12 mouse cellular contexts compared by ENCODE assay signal in the genomic region with DNA sequence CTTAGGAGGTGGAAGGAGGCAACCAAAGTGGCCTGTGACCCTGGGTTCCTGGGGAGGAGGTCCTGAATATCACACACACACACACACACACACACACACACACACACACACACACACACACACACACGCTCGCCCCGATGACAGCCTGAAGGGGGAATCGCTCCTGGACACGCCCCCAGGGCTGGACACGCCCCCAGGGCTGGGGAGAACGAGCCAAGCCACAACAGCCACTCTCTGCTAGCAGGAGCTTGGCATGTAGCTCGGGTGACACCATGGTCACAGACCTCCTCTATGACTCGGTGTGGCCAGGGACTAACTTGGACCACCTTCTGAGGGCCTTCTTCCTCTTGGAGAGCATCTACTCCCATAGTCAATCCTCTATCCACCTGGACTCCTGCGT. TPM values are rescaled to one million over a fixed set of nuclear protein-coding genes. Genes with fewer than 3 reads are reported as not detected.
A peak's percentile ranks its signal among the peaks of the same experiment; 100 is the strongest.
DNase-seq lines count a peak whose midpoint lies in the region; ATAC-seq and TF ChIP-seq lines count a peak whose summit lies in the region.
"Had no signal": no experiment of that assay in that cellular context is flagged by ENCODE, and none has a peak within 500 bp of the region (broad histone marks: within the 10 kb centered on the region; RNA-seq: fewer than 3 reads in every experiment).

No protein-coding gene starts in this region.

- 25% methylated on average over 8 of the region's 10 CpGs for WGBS in heart, embryonic 16.5 days
- 18% methylated on average over 8 of the region's 10 CpGs for WGBS in lung, postnatal 0 days
- 16% methylated on average over 8 of the region's 10 CpGs for WGBS in intestine, embryonic 16.5 days

- H3K9me3 ChIP-seq in heart, embryonic 16.5 days (replicated peaks; ENCODE audit: control insufficient read depth, low read length) = no peaks in the 10 kb centered on the region
- H3K9me3 ChIP-seq in lung, postnatal 0 days (ENCODE audit: low read length) = no peaks in the 10 kb centered on the region
- no peaks in the 10 kb centered on the region for H3K9me3 ChIP-seq in intestine, embryonic 16.5 days (ENCODE audit: control insufficient read depth, low read length)
- H3K9me3 ChIP-seq: heart, embryonic 12.5 days; stomach, embryonic 15.5 days had no signal

- ATAC-seq in heart, embryonic 16.5 days (replicated peaks; ENCODE audit: extremely low read depth, insufficient read depth, low FRiP score) = 0 out of 2 replicates have a peak, but pooled peaks have one; percentile 21
- ATAC-seq in lung, postnatal 0 days = 0 out of 2 replicates have a peak, but pooled peaks have one; percentile 16
- ATAC-seq in intestine, embryonic 16.5 days = peak; percentile 53

- no peak overlapping the region for H3K9ac ChIP-seq in heart, embryonic 16.5 days (ENCODE audit: low read length)
- H3K9ac ChIP-seq in lung, postnatal 0 days (replicated peaks; ENCODE audit: low read depth) = no peak overlapping the region
- no peak overlapping the region for H3K9ac ChIP-seq in intestine, embryonic 16.5 days (ENCODE audit: low read depth, low read length)
- H3K9ac ChIP-seq: heart, embryonic 12.5 days; stomach, embryonic 15.5 days had no signal

- no peak for DNase-seq in heart, postnatal 25 days (ENCODE audit: low spot score)
- DNase-seq in lung, postnatal 0 days (ENCODE audit: low spot score) = no peak
- DNase-seq in lung, postnatal 25 days (ENCODE audit: low spot score) = no peak
- peak; percentile 24 for DNase-seq in R1 (ENCODE audit: low read depth, low spot score)
- no peak for DNase-seq in left cerebral cortex, postnatal 36 days (ENCODE audit: low spot score in 2 of 2)
- no peak for DNase-seq in left cerebral cortex, postnatal 10 days (ENCODE audit: extremely low spot score in 1 of 2, low spot score in 2 of 2)
- DNase-seq: cerebellum, postnatal 25 days had no signal

- H3K27ac ChIP-seq in heart, embryonic 16.5 days (ENCODE audit: low read length) = no peak overlapping the region
- no peak overlapping the region for H3K27ac ChIP-seq in lung, postnatal 0 days (ENCODE audit: low read length)
- no peak overlapping the region for H3K27ac ChIP-seq in intestine, embryonic 16.5 days (ENCODE audit: low read length)
- H3K27ac ChIP-seq: macrophage; stomach, embryonic 15.5 days had no signal

- H3K4me3 ChIP-seq in heart, embryonic 16.5 days (ENCODE audit: low read length) = no peak overlapping the region
- no peak overlapping the region for H3K4me3 ChIP-seq in lung, postnatal 0 days (ENCODE audit: low read depth, low read length)
- no peak overlapping the region for H3K4me3 ChIP-seq in intestine, embryonic 16.5 days (ENCODE audit: low read length)
- H3K4me3 ChIP-seq: heart, embryonic 12.5 days; stomach, embryonic 15.5 days had no signal

- H3K36me3 ChIP-seq in heart, embryonic 16.5 days (ENCODE audit: control insufficient read depth, insufficient read depth) = no peaks in the 10 kb centered on the region
- H3K36me3 ChIP-seq in lung, postnatal 0 days (ENCODE audit: insufficient read depth, low read length) = no peaks in the 10 kb centered on the region
- H3K36me3 ChIP-seq in intestine, embryonic 16.5 days (ENCODE audit: control insufficient read depth, insufficient read depth, low read length) = no peaks in the 10 kb centered on the region
- H3K36me3 ChIP-seq: heart, embryonic 12.5 days; stomach, embryonic 15.5 days had no signal

- H3K4me2 ChIP-seq in heart, embryonic 16.5 days (ENCODE audit: low read depth, low read length) = no peak overlapping the region
- no peak overlapping the region for H3K4me2 ChIP-seq in lung, postnatal 0 days (replicated peaks; ENCODE audit: low read depth, low read length)
- H3K4me2 ChIP-seq in intestine, embryonic 16.5 days (ENCODE audit: low read depth, low read length) = no peak overlapping the region
- H3K4me2 ChIP-seq: heart, embryonic 12.5 days; stomach, embryonic 15.5 days had no signal

- H3K4me1 ChIP-seq in heart, embryonic 16.5 days (ENCODE audit: control insufficient read depth, insufficient read depth, low read length) = peaks cover 19% of the 10 kb centered on the region
- no peaks in the 10 kb centered on the region for H3K4me1 ChIP-seq in lung, postnatal 0 days (ENCODE audit: insufficient read depth, low read depth, low read length)
- peaks cover 7% of the 10 kb centered on the region; the same call in 1 of the 2 replicates for H3K4me1 ChIP-seq in intestine, embryonic 16.5 days (ENCODE audit: control insufficient read depth, insufficient read depth, low read length)
- H3K4me1 ChIP-seq: stomach, embryonic 15.5 days had no signal

- TF ChIP-seq CTCF in lung, postnatal 0 days (IDR thresholded peaks at IDR 0.05) = no peak

- intact Hi-C loops in heart, postnatal 25 days (cut with DNase I) = no loop called here
- intact Hi-C loops in left cerebral cortex, postnatal 36 days (cut with DNase I) = no loop called here
- intact Hi-C loops in left cerebral cortex, postnatal 10 days (cut with DNase I) = no loop called here

- TF ChIP-seq EP300 in lung, postnatal 0 days (IDR thresholded peaks at IDR 0.05) = no peak

- peaks cover 14% of the 10 kb centered on the region for H3K27me3 ChIP-seq in heart, embryonic 16.5 days (ENCODE audit: control insufficient read depth, insufficient read depth, low read length)
- no peaks in the 10 kb centered on the region for H3K27me3 ChIP-seq in lung, postnatal 0 days (replicated peaks; ENCODE audit: insufficient read depth, low read length)
- H3K27me3 ChIP-seq in intestine, embryonic 16.5 days (replicated peaks; ENCODE audit: control insufficient read depth, insufficient read depth, low read length) = no peaks in the 10 kb centered on the region
- H3K27me3 ChIP-seq: stomach, embryonic 15.5 days had no signal

RNA-seq across cellular contexts. Expression of gene Grpel1, which starts 13.7 kb away (rescaled TPM):
- polyA plus RNA-seq in heart, embryonic 16.5 days (2015; fragmentation: Nextera tagmentation; extraction: Ambion mirVana) = 65.3 and 68.4 TPM in 2 replicates
- total RNA-seq in heart, postnatal 25 days (2021) = 10 to 100 TPM; 58.7 to 63.3 TPM
- 35.1 and 35.8 TPM in 2 replicates for polyA plus RNA-seq in lung, postnatal 0 days (2015; fragmentation: Nextera tagmentation; extraction: Ambion mirVana)
- 76.1 and 80.0 TPM in 2 replicates for polyA plus RNA-seq in intestine, embryonic 16.5 days (2015; fragmentation: Nextera tagmentation; extraction: Ambion mirVana)
- total RNA-seq in left cerebral cortex, postnatal 36 days (2021) = 10 to 100 TPM; 21.1 to 22.9 TPM
- 10 to 100 TPM; 21.8 to 22.6 TPM for total RNA-seq in left cerebral cortex, postnatal 10 days (2021)

RNA-seq across cellular contexts. Expression of gene Tada2b, which starts 33.0 kb away (rescaled TPM):
- polyA plus RNA-seq in heart, embryonic 16.5 days (2015; fragmentation: Nextera tagmentation; extraction: Ambion mirVana) = 1.7 TPM in 2 replicates
- total RNA-seq in heart, postnatal 25 days (2021) = 10 to 100 TPM; 14.2 to 14.8 TPM
- polyA plus RNA-seq in lung, postnatal 0 days (2015; fragmentation: Nextera tagmentation; extraction: Ambion mirVana) = 1.9 and 2.2 TPM in 2 replicates
- polyA plus RNA-seq in intestine, embryonic 16.5 days (2015; fragmentation: Nextera tagmentation; extraction: Ambion mirVana) = 1.6 TPM in 2 replicates
- total RNA-seq in left cerebral cortex, postnatal 36 days (2021) = 10 to 100 TPM; 27.8 to 28.2 TPM
- 10 to 100 TPM; 29.7 to 31.6 TPM for total RNA-seq in left cerebral cortex, postnatal 10 days (2021)

RNA-seq across cellular contexts. Expression of gene Ccdc96, which starts 33.3 kb away (rescaled TPM):
- polyA plus RNA-seq in heart, embryonic 16.5 days (2015; fragmentation: Nextera tagmentation; extraction: Ambion mirVana) = 0.37 TPM in 2 replicates
- total RNA-seq in heart, postnatal 25 days (2021) = under 1 TPM; 0.18 to 0.22 TPM
- polyA plus RNA-seq in lung, postnatal 0 days (2015; fragmentation: Nextera tagmentation; extraction: Ambion mirVana) = 2.1 and 2.8 TPM in 2 replicates
- 0.11 and 0.12 TPM in 2 replicates for polyA plus RNA-seq in intestine, embryonic 16.5 days (2015; fragmentation: Nextera tagmentation; extraction: Ambion mirVana)
- total RNA-seq in left cerebral cortex, postnatal 36 days (2021) = 1 to 10 TPM; 1.0 to 1.1 TPM
- total RNA-seq in left cerebral cortex, postnatal 10 days (2021) = 1 to 10 TPM; 1.4 TPM

RNA-seq across cellular contexts. Expression of gene Sorcs2, which starts 53.2 kb away (rescaled TPM):
- 8.2 and 10.7 TPM in 2 replicates for polyA plus RNA-seq in heart, embryonic 16.5 days (2015; fragmentation: Nextera tagmentation; extraction: Ambion mirVana)
- 10 to 100 TPM in 1 of 2 experiments, 1 to 10 TPM in 1; 9.7 to 13.1 TPM for total RNA-seq in heart, postnatal 25 days (2021)
- 9.4 TPM in 2 replicates for polyA plus RNA-seq in lung, postnatal 0 days (2015; fragmentation: Nextera tagmentation; extraction: Ambion mirVana)
- 8.3 and 8.8 TPM in 2 replicates for polyA plus RNA-seq in intestine, embryonic 16.5 days (2015; fragmentation: Nextera tagmentation; extraction: Ambion mirVana)
- total RNA-seq in left cerebral cortex, postnatal 36 days (2021) = 10 to 100 TPM; 36.6 to 45.0 TPM
- total RNA-seq in left cerebral cortex, postnatal 10 days (2021) = 10 to 100 TPM; 58.4 to 58.7 TPM
- polyA plus RNA-seq: macrophage had no signal
